Mouse (Mus musculus) heart, postnatal 0 days (tissue): ENCODE results near the gene Pnpla6.

ENCODE experiments used
- CTCF ChIP-seq: IDR thresholded peaks from 2 replicates; pipeline ENCODE4 v1.5.1; 2016; ENCODE audit warnings: antibody characterized with exemption, control low read depth, low read depth
- EP300 ChIP-seq: IDR thresholded peaks from 2 replicates; pipeline ENCODE4 v1.6.1; 2016; ENCODE audit warnings: antibody characterized with exemption, low read depth

- TF ChIP-seq CTCF (no peak), EP300 (no peak)
These were observed 47.2 kb upstream of the Pnpla6 start for GRCm38 (mm10) chr8:3467886-3468545.
